Mouse (Mus musculus) large intestine, adult 2 months (tissue): ENCODE data around the gene Ccdc12. TPM values are rescaled to one million over a fixed set of nuclear protein-coding genes. Genes with fewer than 3 reads are reported as not detected.

Source experiments
- DNase-seq: peaks from one replicate; pipeline ENCODE4 v3.0.0-alpha.2; 2012; ENCODE audit warnings: low read depth, low spot score
- WGBS: fragments of 180-500 bp; shearing (Covaris S2); methylation state at CpG from one replicate; pipeline ENCODE4 v1.1.7; 2018; 5-methylcytosine and 5-hydroxymethylcytosine counted together
- polyA plus RNA-seq: library from polyadenylated mRNA; depleted of rRNA; stranded (reverse); fragments of >200 nt; gene quantifications from 2 replicates; pipeline ENCODE4 v1.2.3, GENCODE M21; 2012

The Ccdc12 gene
- polyA plus RNA-seq, 1 experiment = 129 TPM

GRCm38 (mm10) chr9:110731859-110732258, 75.6 kb downstream of the Ccdc12 start:
- DNase-seq = no peak
- WGBS = 51% methylated on average over 4 of the region's 4 CpGs

DNA sequence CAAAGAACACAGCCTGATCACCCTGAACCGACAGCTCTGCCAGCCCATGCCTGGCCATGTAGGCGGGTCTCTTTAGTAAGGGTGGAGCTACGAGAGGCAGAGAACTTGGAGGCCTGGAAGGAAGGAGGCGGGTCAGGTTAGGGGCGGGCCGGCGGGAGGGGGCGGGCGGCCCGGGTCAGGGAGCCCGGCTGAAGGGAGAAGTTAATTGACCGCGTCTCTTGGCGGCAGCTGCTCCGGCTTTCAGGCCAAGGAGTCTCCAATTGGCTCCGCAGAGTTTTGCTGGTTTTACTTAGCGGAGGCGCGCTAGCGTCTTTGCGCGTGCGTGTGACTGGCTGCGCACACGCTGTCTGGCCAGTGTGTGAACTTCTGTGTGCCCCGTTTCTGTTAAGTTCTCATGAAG, 76.3 kb downstream of the Ccdc12 start:
- DNase-seq = peak; percentile 57
- WGBS = under 1% methylated on average over 26 of the region's 26 CpGs

DNA sequence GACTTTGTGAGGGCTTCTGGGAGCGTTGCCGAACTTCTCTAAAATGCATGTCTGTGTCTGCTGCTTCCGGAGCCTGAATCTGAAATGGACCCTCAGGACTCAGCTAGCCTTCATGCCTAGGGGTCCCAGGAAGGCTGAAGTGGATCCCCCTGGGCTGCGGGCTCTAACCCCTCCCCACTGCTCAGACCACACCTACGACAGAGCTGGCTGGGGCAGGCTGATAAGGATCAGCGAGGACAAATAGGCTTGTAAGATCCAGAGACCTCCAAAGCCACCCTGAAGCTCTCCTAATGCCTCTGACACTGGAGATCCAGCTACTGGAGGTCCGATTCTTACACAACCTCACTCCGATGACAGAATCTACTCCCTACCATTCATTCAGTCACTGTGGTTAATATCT, 76.8 kb downstream of the Ccdc12 start:
- no peak for DNase-seq
- 5% methylated on average over 8 of the region's 8 CpGs for WGBS

DNA sequence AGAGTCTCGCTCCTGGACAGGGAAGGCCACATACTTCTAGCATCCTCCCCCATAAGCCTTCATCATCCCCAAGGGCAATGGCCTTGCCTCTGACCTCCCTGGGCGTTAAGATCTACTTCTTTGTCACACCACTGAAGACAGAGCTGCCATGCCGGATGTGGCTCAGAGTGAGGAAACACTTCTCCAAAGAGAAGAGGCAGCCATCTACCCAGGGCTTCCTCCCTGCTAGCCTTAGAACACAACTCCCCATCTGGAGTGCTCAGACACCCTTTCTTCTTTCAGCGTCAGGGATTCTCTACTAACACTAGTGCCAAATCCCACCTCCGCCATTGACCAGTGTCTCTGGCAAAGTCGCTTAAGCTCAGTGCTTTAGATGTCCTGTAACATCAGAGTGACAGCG, 77.9 kb downstream of the Ccdc12 start:
- no peak for DNase-seq
- WGBS = 76% methylated on average over 7 of the region's 7 CpGs

GRCm38 (mm10) chr9:110736362-110736761, 80.1 kb downstream of the Ccdc12 start:
- no peak for DNase-seq
- WGBS = 52% methylated on average over 9 of the region's 9 CpGs

DNA sequence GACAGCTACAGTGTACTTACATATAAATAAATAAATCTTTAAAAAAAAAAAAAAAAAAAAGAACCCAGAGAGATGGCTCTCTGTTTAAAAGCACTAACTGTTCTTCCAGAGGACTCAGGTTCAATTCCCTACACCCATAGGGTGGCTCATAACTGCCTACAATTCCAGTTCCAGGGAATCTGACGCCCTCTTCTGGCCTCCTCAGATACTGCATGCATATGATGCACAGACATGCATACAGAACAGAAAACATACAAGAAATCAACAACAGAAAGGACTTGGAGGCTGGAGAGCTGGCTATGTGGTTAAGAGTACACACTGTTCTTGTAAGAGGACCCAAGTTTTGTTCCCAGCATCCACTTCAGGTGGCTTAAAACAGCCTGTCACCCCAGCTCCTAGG, 81.8 kb downstream of the Ccdc12 start:
- DNase-seq = no peak
- WGBS = 26% methylated on average over 1 of the region's 1 CpGs

- no peak for DNase-seq
- WGBS = 80% methylated on average over 7 of the region's 7 CpGs
Observed at GRCm38 (mm10) chr9:110739961-110740360, 83.7 kb downstream of the Ccdc12 start.

GRCm38 (mm10) chr9:110741711-110742294, 85.5 kb downstream of the Ccdc12 start, which contains the start of gene Myl3:
Gene Myl3 (plus strand): TSS chr9:110741861.
- 6% methylated on average over 17 of the region's 17 CpGs for WGBS
- no peak for DNase-seq

DNA sequence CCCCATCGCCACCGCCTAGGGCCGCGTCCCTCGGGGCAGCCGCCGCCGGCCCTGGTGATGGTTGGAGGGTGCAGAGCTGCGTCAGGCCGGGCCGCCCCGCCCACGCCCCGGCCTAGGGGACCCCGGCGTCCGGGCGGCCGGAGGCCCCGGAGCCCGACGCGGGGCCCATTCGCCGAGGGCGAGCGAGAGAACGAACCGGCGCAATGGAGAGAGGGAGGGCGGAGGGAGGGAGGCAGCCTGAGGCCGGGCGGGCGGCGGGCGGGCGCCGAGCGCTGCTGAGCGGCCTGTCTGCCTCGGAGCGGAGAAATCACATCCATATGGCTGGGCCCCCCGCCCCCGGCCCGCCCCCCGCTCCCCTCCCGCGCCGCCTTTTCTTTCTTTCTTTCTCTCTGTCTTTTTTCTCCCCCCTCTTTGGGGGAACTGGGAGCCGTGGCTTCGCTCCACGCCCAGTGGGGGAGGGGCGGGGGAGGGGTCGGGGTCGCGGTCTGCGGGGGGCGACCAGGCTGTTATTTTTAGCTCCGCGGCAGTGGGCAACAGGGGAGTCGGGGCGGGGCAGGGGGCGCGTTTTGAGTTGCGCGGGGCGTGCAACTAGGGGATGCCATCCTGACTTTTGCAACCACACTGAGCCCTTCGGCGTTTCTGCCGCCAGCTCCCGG, 86.1 kb downstream of the Ccdc12 start:
- no peak for DNase-seq
- 2% methylated on average over 57 of the region's 71 CpGs for WGBS

GRCm38 (mm10) chr9:110742951-110743455, 86.7 kb downstream of the Ccdc12 start:
- no peak for DNase-seq

GRCm38 (mm10) chr9:110743456-110744323, 87.4 kb downstream of the Ccdc12 start:
- WGBS = 6% methylated on average over 60 of the region's 63 CpGs

More at GRCm38 (mm10) chr9:110742951-110743455, 86.7 kb downstream of the Ccdc12 start:
- under 1% methylated on average over 49 of the region's 49 CpGs for WGBS

DNA sequence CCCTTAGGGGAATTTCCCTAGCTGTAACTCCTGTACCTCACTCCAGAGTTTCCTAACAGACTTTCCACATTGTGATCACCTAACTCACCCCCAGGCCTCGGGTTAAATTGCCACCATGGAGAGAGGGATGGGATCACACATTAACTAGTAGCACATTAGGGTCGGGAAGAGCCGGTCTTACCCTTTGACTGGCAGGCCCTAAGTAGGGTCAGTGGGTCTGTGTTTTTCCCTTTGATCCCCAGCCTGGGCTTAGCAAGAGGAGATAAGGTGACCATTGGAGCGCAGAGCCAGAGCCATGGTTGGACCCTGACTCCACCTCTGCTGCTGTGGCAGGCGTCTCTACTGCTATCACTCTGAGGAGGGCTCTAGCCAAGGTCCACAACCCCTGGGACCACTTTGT, 89.4 kb downstream of the Ccdc12 start:
- WGBS = 57% methylated on average over 5 of the region's 5 CpGs
- DNase-seq = no peak

More at GRCm38 (mm10) chr9:110743456-110744323, 87.4 kb downstream of the Ccdc12 start:
- no peak for DNase-seq

DNA sequence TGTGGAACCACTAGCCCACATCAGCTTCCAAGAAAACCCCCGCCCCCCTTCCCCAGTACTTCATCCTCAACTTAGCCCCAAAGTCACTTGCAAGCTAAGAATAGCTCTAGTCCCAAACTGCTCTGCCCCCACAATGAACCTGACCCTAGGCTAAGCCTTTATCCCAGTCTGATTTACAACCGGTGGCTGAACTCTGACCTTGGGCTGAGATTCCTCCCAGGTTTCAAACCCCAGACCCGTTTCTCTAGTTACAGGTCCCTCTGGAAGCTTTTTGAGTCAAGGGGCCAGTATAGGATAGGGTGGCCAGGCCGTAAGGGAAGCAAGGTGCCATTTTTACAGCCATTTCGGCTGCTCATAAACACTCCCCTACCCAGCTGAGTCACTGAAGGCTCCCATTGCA, 89.9 kb downstream of the Ccdc12 start:
- WGBS = 57% methylated on average over 5 of the region's 5 CpGs
- DNase-seq = no peak

- no peak for DNase-seq
- WGBS = 68% methylated on average over 7 of the region's 7 CpGs
Observed at GRCm38 (mm10) chr9:110746961-110747360, 90.7 kb downstream of the Ccdc12 start, which contains the start of gene Pth1r. Gene Pth1r (minus strand): TSS chr9:110747145.

DNA sequence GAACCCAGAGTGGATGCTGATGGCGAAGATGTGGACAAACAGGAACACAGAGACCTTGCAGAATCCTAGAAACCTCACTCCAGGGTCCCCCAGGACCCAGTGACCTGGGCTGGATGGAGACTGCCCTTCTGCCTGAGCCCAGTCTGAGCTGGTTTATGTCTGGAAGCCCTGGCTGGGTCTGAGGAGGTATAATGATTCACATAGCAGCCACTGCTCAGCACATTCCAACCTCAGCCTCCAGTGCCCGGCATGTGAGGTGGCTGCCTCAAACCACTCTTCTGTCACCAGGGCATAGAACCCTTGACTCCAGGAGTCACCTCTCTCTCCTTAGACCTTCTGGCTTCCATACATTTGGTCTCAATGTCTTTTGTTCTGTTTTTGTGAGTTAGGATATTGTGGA, 92.1 kb downstream of the Ccdc12 start:
- 49% methylated on average over 2 of the region's 2 CpGs for WGBS

DNA sequence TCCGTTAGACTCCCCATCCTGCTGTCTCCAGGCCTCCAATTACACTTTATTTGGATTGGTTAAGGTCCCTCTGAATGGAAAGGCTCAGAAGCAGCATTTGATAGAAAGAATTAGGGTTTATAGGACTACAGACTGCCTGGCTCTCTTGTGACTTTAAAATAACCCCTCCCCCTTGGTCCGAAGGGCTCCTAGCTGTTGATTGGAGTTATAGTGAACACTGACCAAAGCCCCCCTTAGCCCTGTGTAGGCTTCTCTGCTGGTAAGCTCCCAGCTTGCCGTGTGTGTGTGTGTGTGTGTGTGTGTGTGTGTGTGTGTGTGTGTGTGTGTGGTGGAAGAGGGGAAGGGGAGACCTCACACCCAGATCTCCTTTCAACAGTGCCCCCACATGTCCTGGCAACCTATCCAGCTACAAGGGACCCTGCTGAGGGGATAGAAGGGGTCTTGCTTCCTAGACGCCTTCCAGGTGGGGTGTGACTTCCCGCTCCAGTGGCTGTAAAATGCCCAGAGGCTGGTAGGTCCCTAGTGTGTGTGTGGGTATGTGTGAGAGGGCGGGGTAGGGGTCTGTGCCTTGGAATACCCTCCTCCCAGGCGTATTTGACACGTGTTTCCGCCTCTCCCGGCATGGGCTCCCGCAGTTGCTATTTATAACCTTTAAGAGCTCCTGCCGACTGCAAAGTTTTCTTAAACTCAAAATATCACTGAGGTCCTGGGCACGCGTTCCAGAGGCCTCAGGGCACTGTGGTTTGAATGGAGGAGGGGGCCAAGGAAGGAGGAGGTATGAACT, 94.3 kb downstream of the Ccdc12 start:
- 28% methylated on average over 14 of the region's 14 CpGs for WGBS

More for the DNA sequence above, 92.1 kb downstream of the Ccdc12 start:
- no peak for DNase-seq

GRCm38 (mm10) chr9:110751412-110751811, 95.1 kb downstream of the Ccdc12 start:
- 66% methylated on average over 5 of the region's 5 CpGs for WGBS
- no peak for DNase-seq

More for the DNA sequence above, 94.3 kb downstream of the Ccdc12 start:
- DNase-seq = no peak

GRCm38 (mm10) chr9:110752917-110753435, 96.7 kb downstream of the Ccdc12 start:
- whole genome bisulfite sequencing = 77% methylated on average over 4 of the region's 4 CpGs
- no peak for DNase-seq

DNA sequence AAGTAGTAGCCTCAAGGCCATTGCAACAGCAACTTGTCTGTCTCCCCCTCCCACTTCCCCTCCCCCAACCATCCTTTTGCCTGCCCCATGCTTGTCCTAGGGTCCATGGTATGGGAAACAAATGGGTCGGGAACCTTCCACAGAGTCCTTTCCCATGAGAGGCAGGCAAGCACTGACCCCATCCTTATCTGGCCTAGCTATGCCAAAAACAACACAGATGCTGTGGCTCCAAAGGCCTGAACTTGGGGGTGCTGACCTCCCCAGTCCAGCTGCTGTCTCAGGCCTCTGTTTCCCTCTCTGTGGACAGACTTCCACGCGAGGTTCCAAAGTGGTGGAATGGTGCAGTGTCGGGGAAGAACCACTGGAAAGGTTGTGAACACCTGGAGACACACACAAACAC, 97.5 kb downstream of the Ccdc12 start:
- WGBS = 87% methylated on average over 4 of the region's 4 CpGs
- no peak for DNase-seq
